Mouse (Mus musculus) heart, embryonic 14.5 days (tissue): ENCODE measurements around the gene Cdyl2. TPM values are rescaled to one million over a fixed set of nuclear protein-coding genes. Genes with fewer than 3 reads are reported as not detected.

Experiments used
- ATAC-seq: fragments of 200-750 bp; cut with Nextera tagmentation; 2 replicates; pipeline ENCODE4 v1.8.0; 2017; ENCODE audit warnings: low read depth, moderate TSS enrichment; ENCODE audit not compliant: insufficient number of reproducible peaks, insufficient read depth, low FRiP score
- H3K27ac ChIP-seq, 2 experiments: fragments of 200-500 bp in 1 of 2; fragments of 300-500 bp in 1 of 2; sonication (generic) in 1 of 2; replicated peaks in 1 of 2; 2 replicates each; pipeline ENCODE4 v1.5.1; 2012 to 2014; ENCODE audit warnings: low read depth in 2 of 2, low read length in 2 of 2, control low read depth in 1 of 2, mild to moderate bottlenecking in 1 of 2, mixed read lengths in 1 of 2; ENCODE audit not compliant: control insufficient read depth in 1 of 2, insufficient read depth in 1 of 2
- H3K27me3 ChIP-seq: fragments of 300-500 bp; sonication (generic); 2 replicates; pipeline ENCODE4 v1.6.1; 2014; ENCODE audit warnings: mild to moderate bottlenecking, low read length, control low read depth; ENCODE audit not compliant: control insufficient read depth, insufficient read depth
- H3K36me3 ChIP-seq: fragments of 300-500 bp; sonication (generic); 2 replicates; pipeline ENCODE4 v1.6.1; 2014; ENCODE audit warnings: mild to moderate bottlenecking, control low read depth, low read length, mixed read lengths; ENCODE audit not compliant: control insufficient read depth, insufficient read depth
- H3K4me1 ChIP-seq, 2 experiments: fragments of 200-500 bp in 1 of 2; fragments of 300-500 bp in 1 of 2; sonication (generic) in 1 of 2; 2 replicates each; pipeline ENCODE4 v1.6.1; 2012 to 2014; ENCODE audit warnings: low read length in 2 of 2, control low read depth in 1 of 2, mixed read lengths in 1 of 2; ENCODE audit not compliant: control insufficient read depth in 2 of 2, insufficient read depth in 2 of 2
- H3K4me2 ChIP-seq: fragments of 300-500 bp; sonication (generic); 2 replicates; pipeline ENCODE4 v1.6.1; 2014; ENCODE audit warnings: mild to moderate bottlenecking, low read length
- H3K4me3 ChIP-seq, 2 experiments: fragments of 200-500 bp in 1 of 2; fragments of 300-500 bp in 1 of 2; sonication (generic) in 1 of 2; 2 replicates each; pipeline ENCODE4 v1.5.1; 2012 to 2014; ENCODE audit warnings: low read length in 2 of 2, mild to moderate bottlenecking in 2 of 2, control low read depth in 1 of 2, low read depth in 1 of 2, moderate library complexity in 1 of 2; ENCODE audit not compliant: control insufficient read depth in 1 of 2, insufficient read depth in 1 of 2
- H3K9ac ChIP-seq: fragments of 300-500 bp; sonication (generic); 2 replicates; pipeline ENCODE4 v1.6.1; 2014; ENCODE audit warnings: mild to moderate bottlenecking, low read length
- H3K9me3 ChIP-seq: fragments of 300-500 bp; sonication (generic); 2 replicates; pipeline ENCODE4 v1.6.1; 2016; ENCODE audit warnings: low read length, control low read depth; ENCODE audit not compliant: control insufficient read depth
- WGBS: fragments of 180-500 bp; shearing (Covaris S2); extraction: QIAGEN DNeasy Blood & Tissue Kit; methylation state at CpG from one replicate; pipeline ENCODE4 v1.1.7; 2014; 5-methylcytosine and 5-hydroxymethylcytosine counted together
- polyA plus RNA-seq: library from polyadenylated mRNA; unstranded; fragments of >200 nt; fragmentation: Nextera tagmentation; extraction: Ambion mirVana; gene quantifications from 2 replicates; pipeline ENCODE4 v1.2.1, GENCODE M21; 2014

Cdyl2 gene
- polyA plus RNA-seq, 1 experiment from 2014 or later: 5.1 TPM

DNA sequence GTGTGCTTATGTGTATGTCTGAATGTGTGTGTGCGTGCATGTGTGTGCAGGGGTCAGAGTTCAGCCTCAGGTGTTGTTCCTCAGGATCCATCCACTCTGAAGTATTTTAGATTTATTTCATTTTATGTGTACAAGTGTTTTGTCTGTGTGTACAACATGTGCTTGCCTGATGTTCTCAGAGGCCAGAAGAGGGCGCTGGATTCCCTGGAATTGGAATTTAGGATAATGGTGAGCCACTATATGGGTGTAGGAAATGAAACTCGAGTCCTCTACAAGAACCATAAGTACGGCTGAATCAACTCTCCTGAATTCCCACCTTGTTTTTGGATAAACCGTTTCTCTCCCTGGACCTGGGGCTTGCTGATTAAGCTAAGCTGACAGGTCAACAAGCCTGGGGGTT, 61.2 kb downstream of the Cdyl2 start:
- Histone ChIP-seq H3K4me1 (no peaks in the 10 kb centered on the region), H3K27ac (no peak overlapping the region), H3K9ac (no peak overlapping the region), H3K36me3 (no peaks in the 10 kb centered on the region), H3K4me3 (no peak overlapping the region), H3K9me3 (peaks cover 9% of the 10 kb centered on the region), H3K4me2 (no peak overlapping the region), H3K27me3 (no peaks in the 10 kb centered on the region)
- ATAC-seq: no peak
- WGBS: 68% methylated on average over 5 of the region's 5 CpGs

- Histone ChIP-seq H3K4me3 (no peak overlapping the region), H3K4me1 (no peaks in the 10 kb centered on the region), H3K36me3 (no peaks in the 10 kb centered on the region), H3K4me2 (no peak overlapping the region), H3K27me3 (no peaks in the 10 kb centered on the region), H3K9me3 (peaks cover 9% of the 10 kb centered on the region), H3K9ac (no peak overlapping the region), H3K27ac (no peak overlapping the region)
- WGBS: 79% methylated on average over 7 of the region's 7 CpGs
- ATAC-seq: no peak
These were observed 62.2 kb downstream of the Cdyl2 start for GRCm38 (mm10) chr8:116670604-116671003.

DNA sequence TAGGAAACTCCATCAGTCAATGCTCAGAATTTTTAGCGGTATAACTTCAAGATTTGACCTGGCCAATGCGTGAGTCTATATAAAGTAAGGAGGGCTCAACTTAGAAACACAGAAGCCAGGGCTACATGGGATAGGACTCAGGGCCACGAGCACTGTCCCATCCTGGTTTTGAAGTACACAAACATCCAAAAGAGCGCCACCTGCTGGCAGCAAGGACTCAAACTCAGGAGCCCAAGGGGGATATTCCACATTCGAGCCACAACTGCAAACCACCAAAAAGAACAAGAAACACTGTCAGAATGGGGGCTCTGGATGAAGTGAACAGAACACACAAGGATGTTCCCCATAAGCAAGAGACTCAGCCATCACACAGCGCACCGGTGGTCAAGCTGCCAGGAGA, 63.8 kb downstream of the Cdyl2 start:
- 88% methylated on average over 7 of the region's 7 CpGs for WGBS
- Histone ChIP-seq H3K9me3 (peaks cover 9% of the 10 kb centered on the region), H3K27me3 (no peaks in the 10 kb centered on the region), H3K36me3 (no peaks in the 10 kb centered on the region), H3K4me3 (no peak overlapping the region), H3K4me1 (no peaks in the 10 kb centered on the region), H3K4me2 (no peak overlapping the region), H3K9ac (no peak overlapping the region), H3K27ac (no peak overlapping the region)
- no peak for ATAC-seq

GRCm38 (mm10) chr8:116666781-116667325, 65.9 kb downstream of the Cdyl2 start:
- Histone ChIP-seq H3K9ac (no peak overlapping the region), H3K36me3 (no peaks in the 10 kb centered on the region), H3K27ac (no peak overlapping the region), H3K4me1 (no peaks in the 10 kb centered on the region), H3K9me3 (peaks cover 9% of the 10 kb centered on the region), H3K4me2 (no peak overlapping the region), H3K4me3 (no peak overlapping the region), H3K27me3 (no peaks in the 10 kb centered on the region)
- no peak for ATAC-seq
- 82% methylated on average over 11 of the region's 11 CpGs for WGBS

DNA sequence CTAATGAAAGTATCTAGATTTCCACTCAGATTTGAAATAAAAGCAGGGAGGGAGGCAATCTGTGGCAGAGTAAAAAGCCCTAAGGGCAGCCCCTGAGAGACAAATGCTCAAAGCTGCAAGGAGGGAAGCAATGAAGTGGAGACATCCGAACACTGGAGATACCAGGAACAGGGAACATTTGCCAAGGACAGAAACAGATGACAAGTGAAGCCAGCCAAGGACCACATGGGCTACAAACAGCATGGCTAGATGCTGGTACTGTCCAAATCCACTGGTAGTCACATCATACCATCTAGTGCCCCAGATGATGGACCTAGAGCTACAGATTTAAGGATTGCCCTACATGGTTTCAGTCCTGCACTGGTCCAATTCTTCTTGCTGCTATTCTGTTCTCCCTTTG, 71.3 kb downstream of the Cdyl2 start:
- Histone ChIP-seq H3K27me3 (no peaks in the 10 kb centered on the region), H3K9ac (no peak overlapping the region), H3K4me3 (no peak overlapping the region), H3K27ac (no peak overlapping the region), H3K4me1 (no peaks in the 10 kb centered on the region), H3K9me3 (no peaks in the 10 kb centered on the region), H3K36me3 (no peaks in the 10 kb centered on the region), H3K4me2 (no peak overlapping the region)
- 78% methylated on average over 1 of the region's 1 CpGs for WGBS
- no peak for ATAC-seq

- Histone ChIP-seq H3K4me1 (no peaks in the 10 kb centered on the region), H3K27me3 (no peaks in the 10 kb centered on the region), H3K36me3 (no peaks in the 10 kb centered on the region), H3K9me3 (no peaks in the 10 kb centered on the region), H3K27ac (no peak overlapping the region), H3K4me2 (no peak overlapping the region), H3K4me3 (no peak overlapping the region), H3K9ac (no peak overlapping the region)
- WGBS: 78% methylated on average over 3 of the region's 3 CpGs
- ATAC-seq: no peak
These were observed 76.0 kb downstream of the Cdyl2 start for GRCm38 (mm10) chr8:116656811-116657210.

DNA sequence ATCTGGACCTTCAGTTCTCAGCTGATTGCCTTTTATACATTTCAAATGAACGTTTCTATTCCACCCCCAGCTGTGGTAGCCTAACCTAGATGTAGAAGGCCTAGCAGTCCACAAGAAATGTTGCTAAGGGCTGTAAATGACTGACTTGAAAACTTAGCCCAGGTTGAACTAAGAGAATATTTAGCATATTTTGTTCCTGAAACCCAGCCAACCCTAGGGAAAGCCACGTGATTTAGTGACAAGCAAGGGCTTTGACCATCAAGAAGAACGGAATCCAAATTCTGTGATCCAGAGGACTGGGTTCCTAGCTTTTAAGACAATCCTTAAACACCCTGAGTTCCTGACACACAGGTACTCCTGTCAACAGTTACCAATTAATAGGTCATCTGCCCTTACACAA, 77.9 kb downstream of the Cdyl2 start:
- no peak overlapping the region for H3K9ac ChIP-seq
- no peak overlapping the region for H3K27ac ChIP-seq
- H3K4me1 ChIP-seq: peaks cover 0 to 6% of the 10 kb centered on the region in 2 experiments; a peak in 2 of 4 replicates
- no peak overlapping the region for H3K4me3 ChIP-seq
- H3K27me3 ChIP-seq: no peaks in the 10 kb centered on the region
- no peak overlapping the region for H3K4me2 ChIP-seq
- 83% methylated on average over 3 of the region's 3 CpGs for WGBS
- no peaks in the 10 kb centered on the region for H3K9me3 ChIP-seq
- no peak for ATAC-seq
- no peaks in the 10 kb centered on the region for H3K36me3 ChIP-seq

DNA sequence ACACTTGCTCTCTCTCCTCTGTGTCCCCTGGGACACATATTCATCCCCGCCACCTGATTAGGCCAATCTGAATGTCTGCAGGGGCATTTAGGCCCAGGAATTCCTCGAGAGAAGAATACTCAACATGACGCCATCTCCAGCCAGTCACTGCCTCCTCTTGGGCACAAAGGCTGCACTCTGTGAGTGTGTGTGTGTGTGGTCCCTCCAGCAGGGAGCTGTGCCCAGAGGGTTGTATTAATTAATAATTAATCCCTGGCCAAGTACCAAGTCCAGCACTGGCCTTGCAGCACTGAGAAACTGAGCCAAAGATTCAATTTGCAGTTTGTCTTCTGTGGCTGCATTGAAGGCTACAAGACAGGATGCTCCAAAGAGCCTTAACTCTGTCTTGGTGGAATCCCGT, 79.8 kb downstream of the Cdyl2 start:
- H3K36me3 ChIP-seq: no peaks in the 10 kb centered on the region
- ATAC-seq: no peak
- H3K4me2 ChIP-seq: no peak overlapping the region
- no peak overlapping the region for H3K9ac ChIP-seq
- peaks cover 0 to 6% of the 10 kb centered on the region in 2 experiments; a peak in 2 of 4 replicates for H3K4me1 ChIP-seq
- no peaks in the 10 kb centered on the region for H3K27me3 ChIP-seq
- no peaks in the 10 kb centered on the region for H3K9me3 ChIP-seq
- no peak overlapping the region for H3K27ac ChIP-seq
- H3K4me3 ChIP-seq: no peak overlapping the region
- 81% methylated on average over 4 of the region's 4 CpGs for WGBS
